Mouse (Mus musculus): Measurements from ENCODE around the gene Cfap126.
"Not testable (repeated sequence)": the region's sequence is repeated elsewhere in the genome, so short reads cannot be mapped to it uniquely, and the experiment has no call there.

Cfap126 gene

DNA sequence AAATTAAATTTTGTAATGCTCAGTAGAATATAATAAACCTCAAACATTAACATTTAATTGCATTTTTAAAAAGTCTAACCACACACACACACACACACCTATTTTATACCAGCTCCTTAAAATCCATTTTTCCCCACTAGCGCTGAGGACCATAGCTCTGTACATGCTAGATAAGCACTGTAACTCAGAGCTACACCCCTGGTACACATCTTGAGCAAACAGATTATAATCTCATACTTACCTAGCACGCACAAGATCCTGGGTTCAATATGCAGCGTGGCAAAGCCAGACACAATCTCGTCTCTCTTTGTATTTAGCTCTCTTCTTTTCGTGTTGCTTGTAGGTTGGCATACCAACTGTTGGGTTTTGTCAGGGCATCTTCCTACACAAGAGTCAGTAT is 10.7 kb downstream of the Cfap126 start:
- no peak for DNase-seq (ENCODE audit: low spot score)

- no peak for DNase-seq (ENCODE audit: low spot score)
These were observed 15.5 kb downstream of the Cfap126 start for GRCm38 (mm10) chr1:171129251-171129650.

DNA sequence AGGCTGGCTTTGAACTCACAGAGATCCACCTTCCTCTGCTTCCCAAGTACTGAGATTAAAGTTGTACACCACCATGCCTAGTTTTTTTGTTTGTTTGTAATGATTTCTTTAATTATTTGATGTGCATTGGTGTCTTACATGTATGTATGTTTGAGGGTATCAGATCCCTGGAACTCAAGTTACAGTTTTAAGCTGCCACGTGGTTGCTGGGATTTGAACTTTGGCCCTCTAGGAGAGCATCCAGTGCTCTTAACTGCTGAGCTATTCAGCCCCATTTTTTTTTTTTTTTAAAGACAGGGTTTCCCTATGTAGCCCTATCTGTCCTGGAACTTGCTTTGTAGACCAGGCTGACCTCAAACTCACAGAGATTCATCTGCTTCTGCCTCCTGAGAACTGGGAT is 17.3 kb downstream of the Cfap126 start:
- DNase-seq (ENCODE audit: low spot score): no peak

DNA sequence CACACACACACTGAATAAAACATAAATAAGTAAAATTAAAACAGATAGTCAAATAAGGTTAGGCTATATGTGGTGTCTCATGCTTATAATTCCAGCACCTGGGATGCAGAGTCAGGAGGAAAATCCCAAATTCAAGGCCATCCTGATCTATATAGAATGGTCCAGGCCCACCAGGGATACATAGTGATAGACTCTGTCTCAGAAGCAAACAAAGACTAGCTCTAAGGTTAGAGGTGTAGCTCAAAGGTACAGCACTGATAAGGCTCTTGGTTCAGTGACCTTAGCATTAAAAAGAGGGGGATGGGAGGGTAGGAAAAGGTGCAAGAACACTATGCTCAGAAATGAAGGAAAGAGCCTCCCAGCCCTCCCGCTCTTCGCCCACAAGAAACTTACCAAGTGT is 21.9 kb downstream of the Cfap126 start:
- DNase-seq (ENCODE audit: low spot score): no peak

DNA sequence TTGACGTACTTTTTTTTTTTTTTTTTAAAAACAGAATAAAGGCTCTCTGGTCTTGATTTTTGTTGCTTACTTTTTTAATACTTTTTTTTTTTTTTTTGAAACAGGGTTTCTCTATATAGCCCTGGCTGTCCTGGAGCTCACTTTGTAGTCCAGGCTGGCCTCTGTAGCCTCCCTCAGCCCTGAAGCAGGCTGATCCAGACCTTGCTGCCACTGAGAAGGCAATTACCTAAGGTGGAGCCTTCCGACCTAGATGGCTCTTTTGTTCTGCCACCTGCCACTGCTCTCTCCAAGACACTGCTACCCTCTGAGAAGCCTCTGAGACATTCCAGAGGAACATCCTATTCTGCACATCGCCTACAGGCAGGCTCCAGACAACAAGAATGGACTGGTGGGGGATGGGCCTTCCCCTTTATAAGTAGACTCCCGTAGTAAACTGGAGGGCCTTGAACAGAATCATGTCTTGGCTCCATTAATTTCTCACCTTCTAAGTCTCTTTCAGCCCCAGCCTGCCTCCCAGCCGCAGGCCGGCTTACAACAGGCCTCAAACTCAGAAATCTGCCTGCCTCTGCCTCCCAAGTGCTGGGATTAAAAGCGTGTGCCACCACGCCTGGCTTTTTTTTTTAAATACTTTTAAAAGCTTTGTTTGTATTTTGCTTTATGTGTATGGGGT is 23.9 kb downstream of the Cfap126 start:
- DNase-seq (ENCODE audit: low spot score): not testable (repeated sequence)

GRCm38 (mm10) chr1:171142981-171143380 is 29.3 kb downstream of the Cfap126 start:
- DNase-seq (ENCODE audit: low spot score): not testable (repeated sequence)

DNA sequence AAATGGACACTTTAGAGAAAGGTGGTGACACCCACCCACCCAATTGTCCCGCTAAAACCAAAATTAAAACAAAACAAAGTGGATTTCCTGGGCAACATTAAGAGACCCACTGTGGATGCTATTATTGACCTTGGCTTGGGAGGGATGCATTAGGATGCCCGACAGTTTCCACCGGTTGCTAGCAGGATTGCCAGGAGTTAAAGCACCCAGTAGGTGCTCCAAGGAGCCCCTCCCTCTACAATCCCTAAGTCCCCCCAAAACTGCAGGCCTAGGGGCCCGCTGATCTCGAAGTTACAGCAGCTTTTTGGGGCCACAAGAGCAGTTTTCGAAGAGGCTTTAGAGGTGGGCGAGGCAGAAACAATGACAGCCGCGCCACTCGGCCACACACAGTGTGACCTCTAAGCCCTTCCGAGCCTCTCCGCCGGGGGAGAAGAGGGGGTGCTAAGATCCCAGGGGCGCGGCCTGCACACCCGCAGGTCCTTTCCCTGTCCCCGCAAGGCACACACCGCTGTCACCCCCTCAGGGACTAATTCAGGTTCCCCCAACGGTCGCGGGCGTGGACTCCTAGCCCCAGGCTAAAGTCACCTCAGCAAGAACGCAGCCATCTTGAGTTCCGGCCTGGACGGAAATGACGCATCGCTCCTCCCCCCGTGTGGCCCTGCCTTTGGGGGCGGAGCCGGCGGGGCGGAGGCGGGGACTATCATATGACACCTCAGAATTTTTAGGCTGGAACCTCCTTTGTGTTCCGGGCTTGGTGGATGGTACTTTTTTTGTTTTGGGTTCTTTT is 36.4 kb downstream of the Cfap126 start, which contains the start of the genes Sdhc and Mpz:
Sdhc (minus strand) TSS at position 630 of the 787 bp plus-strand sequence.
Mpz (plus strand) TSS at position 738 of the 787 bp plus-strand sequence.
- DNase-seq (ENCODE audit: low spot score): peak; percentile 97

DNA sequence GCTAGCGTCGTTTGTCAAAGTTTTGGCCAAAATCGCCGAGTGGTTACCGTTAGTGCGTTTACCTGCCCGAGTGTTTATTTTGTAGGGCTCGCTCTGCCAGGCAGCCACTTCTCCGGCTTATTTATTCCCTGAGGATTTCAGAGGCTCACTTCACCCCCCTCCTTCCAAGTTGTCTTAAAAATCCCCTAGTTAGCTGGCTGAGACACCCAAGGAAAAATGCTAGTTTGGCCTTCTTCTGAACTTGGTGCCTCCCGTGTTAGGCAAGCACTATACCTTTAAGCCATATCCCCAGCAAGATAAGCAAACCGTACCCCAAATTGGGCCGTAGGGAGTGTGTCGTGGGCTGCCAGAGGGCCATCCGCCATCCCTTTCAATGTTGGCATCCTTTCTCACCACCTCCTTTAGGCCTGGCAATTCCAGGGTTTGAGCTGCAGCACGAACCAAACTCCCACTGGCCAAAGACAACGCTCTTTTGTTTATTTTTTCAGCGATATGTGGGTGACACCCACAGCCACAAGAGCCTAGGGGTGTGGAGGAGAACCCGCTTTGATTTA is 37.2 kb downstream of the Cfap126 start:
- no peak for DNase-seq (ENCODE audit: low spot score)

DNA sequence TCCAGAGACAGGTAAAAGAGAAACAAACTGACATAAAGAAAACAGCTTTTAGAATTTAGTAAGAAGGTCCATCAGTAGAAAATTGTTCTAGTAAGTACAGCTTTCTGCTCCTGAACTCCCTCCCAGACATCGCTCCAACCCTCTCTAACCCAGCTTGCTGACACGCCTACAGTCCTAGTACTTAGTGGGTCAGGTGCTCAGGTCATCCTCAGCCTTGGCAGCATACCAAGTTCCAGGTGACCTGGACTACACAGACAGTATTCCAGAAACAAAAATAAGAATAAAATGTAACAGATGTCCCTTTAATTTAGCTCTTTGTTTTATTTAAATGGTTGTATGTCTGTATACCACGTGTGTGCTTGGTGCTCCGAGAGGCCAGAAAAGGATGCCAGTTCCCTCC is 38.2 kb downstream of the Cfap126 start:
- no peak for DNase-seq (ENCODE audit: low spot score)

- no peak for DNase-seq (ENCODE audit: low spot score)
These were observed 42.9 kb downstream of the Cfap126 start for GRCm38 (mm10) chr1:171156644-171157043.

DNA sequence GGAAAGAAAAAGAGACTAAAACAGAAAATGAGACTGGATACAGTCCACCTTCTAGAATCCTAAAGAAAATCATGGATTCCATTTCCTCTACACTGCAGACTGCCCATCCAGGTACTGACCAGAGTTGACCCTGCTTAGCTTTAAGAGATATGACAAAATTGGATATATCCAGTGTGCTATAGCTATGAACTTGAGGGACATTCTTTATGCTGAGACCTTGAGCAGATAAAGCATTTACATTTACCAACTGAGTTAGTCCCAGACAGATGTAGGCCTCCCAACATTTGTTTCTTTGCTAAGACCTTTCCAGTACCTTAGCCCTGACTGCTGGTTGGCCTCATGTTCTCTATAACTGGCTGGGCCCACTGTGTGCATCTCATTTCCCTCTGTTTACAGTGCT is 44.2 kb downstream of the Cfap126 start:
- DNase-seq (ENCODE audit: low spot score): no peak

DNA sequence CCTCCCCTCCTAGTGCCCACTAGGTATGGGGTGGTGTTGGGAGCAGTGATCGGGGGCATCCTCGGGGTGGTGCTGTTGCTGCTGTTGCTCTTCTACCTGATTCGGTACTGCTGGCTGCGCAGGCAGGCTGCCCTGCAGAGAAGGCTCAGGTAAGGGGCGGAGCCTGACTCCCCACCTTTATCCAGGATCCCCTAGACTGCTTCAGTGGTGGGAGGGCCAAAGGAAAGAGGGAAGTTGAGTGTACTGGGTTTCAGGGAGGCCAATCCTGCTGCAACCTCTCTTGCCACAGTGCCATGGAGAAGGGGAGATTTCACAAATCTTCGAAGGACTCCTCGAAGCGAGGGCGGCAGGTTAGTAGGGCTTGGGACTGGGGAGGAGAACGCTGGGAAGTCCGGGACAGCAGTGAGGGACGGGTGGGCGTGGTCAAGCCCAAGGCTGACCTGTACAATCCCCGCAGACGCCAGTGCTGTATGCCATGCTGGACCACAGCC is 45.8 kb downstream of the Cfap126 start:
- DNase-seq (ENCODE audit: low spot score): no peak

DNA sequence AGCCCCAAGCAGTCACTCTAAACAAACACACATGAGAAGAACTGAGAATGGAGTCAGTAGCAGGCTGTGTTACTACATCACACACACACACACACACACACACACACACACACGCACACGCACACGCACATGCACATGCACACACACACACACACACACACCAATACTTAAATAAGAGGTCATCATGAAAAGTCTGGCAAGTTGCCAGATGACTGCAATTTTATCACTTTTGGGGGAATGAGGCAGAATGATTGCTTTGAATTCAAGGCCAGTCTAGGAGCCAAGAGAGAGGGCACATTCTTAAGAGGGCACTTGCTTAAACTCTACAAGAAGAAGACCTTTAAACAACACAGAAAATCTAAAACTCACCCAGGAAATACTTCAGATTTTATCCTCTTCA is 48.8 kb downstream of the Cfap126 start:
- no peak for DNase-seq (ENCODE audit: low spot score)

DNA sequence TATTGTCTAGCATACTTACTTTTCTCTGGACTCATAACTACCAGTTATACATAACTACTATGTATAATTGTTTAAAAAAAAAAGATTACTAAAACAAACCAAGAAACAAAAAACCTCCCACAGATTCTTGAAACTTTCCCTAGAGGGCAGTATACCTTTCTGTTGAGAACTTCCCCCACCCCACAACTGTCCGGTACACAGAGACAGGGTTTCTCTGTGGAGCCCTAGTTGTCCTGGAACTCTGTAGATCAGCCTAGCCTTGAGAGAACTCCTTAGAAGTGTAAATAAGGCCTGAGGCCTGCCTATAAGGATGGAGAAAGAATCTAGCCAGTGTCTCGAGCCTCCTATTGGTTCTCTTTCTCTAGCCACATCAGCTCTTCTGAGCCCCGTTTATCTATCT is 50.5 kb downstream of the Cfap126 start:
- no peak for DNase-seq (ENCODE audit: low spot score)

GRCm38 (mm10) chr1:171165629-171166345 is 52.1 kb downstream of the Cfap126 start:
- DNase-seq (ENCODE audit: low spot score): no peak

GRCm38 (mm10) chr1:171168906-171169305 is 55.2 kb downstream of the Cfap126 start:
- DNase-seq (ENCODE audit: low spot score): no peak

DNA sequence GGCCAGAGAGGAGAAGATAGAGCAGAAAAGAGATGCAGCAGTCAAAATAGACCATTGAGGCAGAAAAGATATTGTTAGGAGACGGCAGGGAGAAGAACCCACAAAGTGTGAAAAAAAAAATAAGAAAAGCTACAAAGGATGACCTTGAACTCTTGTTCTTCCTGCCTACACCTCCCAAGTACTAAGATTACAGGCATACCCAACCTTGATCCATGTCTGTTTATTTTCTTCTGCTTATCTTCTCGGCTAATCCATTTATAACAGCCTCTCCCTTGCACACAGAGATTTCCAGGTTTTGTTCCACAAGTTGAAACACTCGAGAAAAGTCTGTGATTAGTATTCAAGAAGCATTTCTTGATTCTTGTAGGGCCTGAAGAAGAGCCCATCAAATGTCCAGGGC is 56.2 kb downstream of the Cfap126 start:
- DNase-seq (ENCODE audit: low spot score): no peak

- no peak for DNase-seq (ENCODE audit: low spot score)
These were observed 57.4 kb downstream of the Cfap126 start for GRCm38 (mm10) chr1:171171138-171171537.

GRCm38 (mm10) chr1:171172779-171173178 is 59.1 kb downstream of the Cfap126 start:
- DNase-seq (ENCODE audit: low spot score): no peak

All from spleen, adult 12 weeks (tissue).